Mouse (Mus musculus): ENCODE measurements around the gene Tbcel. TPM values are rescaled to one million over a fixed set of nuclear protein-coding genes. Genes with fewer than 3 reads are reported as not detected.
A peak's percentile ranks its signal among the peaks of the same experiment; 100 is the strongest.

The Tbcel gene
- total RNA-seq, 1 experiment from 2014 or later, result 90.5 TPM

DNA sequence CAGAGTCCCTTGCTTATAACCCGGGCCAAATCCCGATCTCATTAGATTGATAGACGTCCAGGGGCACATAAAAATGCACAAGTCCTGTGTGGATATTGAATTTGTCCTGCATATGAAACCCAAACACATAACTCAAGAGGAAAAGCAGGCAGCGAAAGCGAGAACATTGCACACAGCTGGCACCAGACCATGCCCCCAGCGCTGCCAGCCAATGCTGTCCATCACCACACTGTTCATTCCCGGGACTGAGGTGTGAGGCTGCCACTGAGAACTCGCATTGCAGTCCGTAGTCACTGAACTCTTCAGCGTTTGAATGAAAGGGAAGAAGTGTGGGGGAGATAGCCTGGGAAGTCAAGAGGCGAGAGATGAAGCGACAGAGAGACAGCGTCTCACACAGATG is 122.0 kb downstream of the Tbcel start:
- peak; percentile 4 for DNase-seq

- DNase-seq, result no peak
Measured at GRCm38 (mm10) chr9:42382628-42383347, 124.8 kb downstream of the Tbcel start.

DNA sequence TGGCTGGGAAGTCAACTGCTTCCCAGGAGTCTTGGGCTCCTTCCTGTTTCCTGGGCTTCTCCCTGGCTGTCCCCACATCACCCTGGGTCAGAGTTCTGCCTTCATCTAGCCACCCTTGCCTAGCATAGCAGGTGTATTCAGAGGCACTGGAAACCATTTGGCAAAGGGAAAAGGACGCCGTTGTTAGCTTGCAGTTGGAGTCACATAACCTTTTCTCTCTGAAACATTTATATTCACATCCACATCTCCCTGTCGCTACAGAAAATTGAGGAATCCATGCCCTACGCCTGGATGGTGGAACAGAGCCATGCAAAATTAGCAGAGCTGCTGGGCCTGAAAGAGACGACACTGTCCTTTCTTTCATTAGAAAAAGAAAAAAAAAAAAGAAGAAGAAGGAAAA is 125.5 kb downstream of the Tbcel start:
- DNase-seq, result no peak

DNA sequence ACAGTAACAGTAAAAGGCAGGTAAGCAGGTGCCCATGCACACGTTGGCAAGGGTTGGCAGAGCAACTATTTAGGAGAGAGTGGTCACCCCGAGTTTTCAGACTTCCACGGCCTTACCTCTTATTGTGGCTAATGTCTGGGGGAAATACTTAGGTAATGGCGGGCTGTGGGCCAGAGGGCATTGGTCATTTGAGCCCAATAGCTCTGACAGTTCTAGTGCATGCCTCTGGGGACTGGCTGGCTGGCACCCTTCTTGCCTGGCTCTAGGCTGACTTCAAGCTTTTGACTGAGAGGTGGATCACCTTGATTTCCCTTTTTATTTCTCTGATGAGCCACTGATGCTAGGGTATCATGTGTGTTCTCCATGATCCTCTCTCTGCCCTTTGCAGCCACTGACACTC is 129.5 kb downstream of the Tbcel start:
- peak; percentile 17 for DNase-seq

GRCm38 (mm10) chr9:42377656-42378055 is 130.0 kb downstream of the Tbcel start:
- DNase-seq, result no peak

DNA sequence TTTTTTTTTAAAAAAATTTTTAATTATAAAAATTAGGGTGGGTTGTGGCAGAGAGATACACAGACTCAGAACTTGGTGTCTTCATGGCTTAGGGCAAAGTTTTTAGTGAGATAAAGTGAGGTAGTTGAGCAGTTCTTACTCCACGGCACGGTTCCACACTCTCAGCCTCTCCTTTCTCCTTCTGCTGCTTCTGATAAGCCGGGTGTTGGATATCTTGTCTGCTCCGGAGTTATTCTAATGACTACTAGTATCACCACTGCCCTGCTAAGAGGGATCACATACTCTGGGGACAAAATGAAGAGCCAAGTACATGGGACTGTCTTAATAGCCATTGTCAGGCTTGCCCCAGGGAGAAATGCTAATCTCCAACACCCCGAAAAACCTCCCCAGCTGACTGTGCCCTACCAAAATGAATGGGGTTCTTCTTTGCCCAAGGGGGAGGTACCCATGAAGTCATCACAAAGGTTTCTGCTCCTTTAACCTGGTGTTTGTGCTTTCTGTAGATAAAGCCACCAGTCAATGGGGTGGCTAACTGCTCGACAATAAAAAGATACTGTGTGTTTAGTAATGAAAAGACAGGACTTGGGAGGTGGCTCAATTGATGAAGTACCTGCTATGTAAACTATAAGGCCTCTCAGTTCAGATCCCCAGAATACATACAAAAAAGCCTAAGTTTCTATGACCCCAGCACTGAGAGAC is 135.8 kb downstream of the Tbcel start:
- DNase-seq, result no peak

Small RNAs within 50 kb of the gene (microRNA-seq; reads per million reads assigned to microRNA genes)
- gene Gm44311, result 0 to 0.34 reads per million in 2 experiments

Other genes starting within 250 kb of the Tbcel start
- 119 and 172 TPM in 2 replicates for gene Sc5d, start 243.6 kb downstream of the Tbcel start, total RNA-seq (2021)
- 0.27 TPM in 1 of 2 replicates, not detected in the other for gene Tecta, start 107.9 kb downstream of the Tbcel start, total RNA-seq (2021)